Mouse (Mus musculus) heart, postnatal 0 days (tissue): ENCODE results near the gene Iqcj.

Experiments used
- CTCF ChIP-seq: IDR thresholded peaks from 2 replicates; pipeline ENCODE4 v1.5.1; 2016; ENCODE audit warnings: antibody characterized with exemption, control low read depth, low read depth
- EP300 ChIP-seq: IDR thresholded peaks from 2 replicates; pipeline ENCODE4 v1.6.1; 2016; ENCODE audit warnings: antibody characterized with exemption, low read depth

DNA sequence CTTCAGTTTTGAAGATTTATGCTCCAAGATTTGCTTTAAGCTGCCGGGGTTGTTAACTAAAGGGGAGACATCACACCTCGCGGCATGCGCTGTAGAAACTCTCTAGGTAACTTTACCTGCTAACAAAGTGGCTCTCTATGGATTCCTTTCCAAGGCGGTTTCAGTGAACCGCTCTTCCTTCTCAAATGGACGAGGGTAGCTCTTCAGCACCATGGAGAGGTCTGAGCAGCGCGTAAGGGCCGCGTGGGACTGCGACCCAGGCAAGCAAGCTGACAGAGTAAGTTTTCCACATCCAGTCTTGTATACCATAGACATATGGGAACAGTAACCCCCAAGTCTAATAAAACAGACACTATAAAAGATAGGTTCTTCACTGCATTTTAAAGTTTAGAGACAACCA, 172.7 kb downstream of the Iqcj start, which contains the start of gene Schip1:
- TF ChIP-seq CTCF (no peak), EP300 (no peak)
